Mouse (Mus musculus) small intestine, adult 2 months (tissue): ENCODE measurements around the gene Tnni2.

Experiments
- CTCF ChIP-seq: fragments of 200-500 bp; IDR thresholded peaks from 2 replicates; pipeline ENCODE4 v1.5.1; 2012; ENCODE audit warnings: low read depth, mild to moderate bottlenecking, control low read depth, inconsistent platforms, low read length, moderate library complexity, mixed read lengths; ENCODE audit not compliant: insufficient replicate concordance, insufficient read length; ENCODE audit errors: extremely low read depth
- POLR2A ChIP-seq: fragments of 200-500 bp; IDR thresholded peaks from 2 replicates; pipeline ENCODE4 v1.6.1; 2012; ENCODE audit warnings: low read depth, mild to moderate bottlenecking, control low read depth, inconsistent platforms, low read length, moderate library complexity

GRCm38 (mm10) chr7:142442081-142442907 lies 686 bp downstream of the Tnni2 start:
- TF ChIP-seq POLR2A (no peak), CTCF (no peak)
